Mouse (Mus musculus): ENCODE measurements around the gene Chrd. TPM values are rescaled to one million over a fixed set of nuclear protein-coding genes. Genes with fewer than 3 reads are reported as not detected.
A peak's percentile ranks its signal among the peaks of the same experiment; 100 is the strongest.

Gene Chrd
- total and polyA plus RNA-seq, 2 experiments from 2014 or later: 6.2 to 35.5 TPM

DNA sequence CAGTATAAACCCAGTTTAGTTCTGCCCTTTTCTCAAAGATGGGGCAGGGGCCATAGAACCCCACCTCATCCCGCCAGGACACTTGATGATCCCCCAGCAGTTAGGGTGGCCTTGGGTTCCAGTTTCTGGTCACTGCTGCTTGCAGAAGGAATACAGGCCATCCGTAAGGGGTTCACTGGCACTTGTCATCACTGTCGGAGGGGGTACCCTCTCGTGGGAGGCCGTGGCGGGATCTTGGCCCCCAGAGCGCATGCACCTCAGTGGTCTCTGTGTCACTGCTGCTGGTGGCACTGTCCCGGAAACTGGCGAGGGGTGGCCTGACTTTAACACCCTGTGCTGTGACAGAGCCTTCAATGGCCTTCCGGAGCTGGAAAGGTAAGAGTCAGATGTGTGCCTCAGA is 29.9 kb upstream of the Chrd start:
- 0 out of 2 replicates have a peak overlapping the region, but pooled peaks have one; percentile 64 for H3K27ac ChIP-seq
- 88% methylated on average over 10 of the region's 10 CpGs for WGBS
- H3K9ac ChIP-seq (replicated peaks; ENCODE audit: low read length): no peak overlapping the region
- no peaks in the 10 kb centered on the region for H3K27me3 ChIP-seq (ENCODE audit: insufficient read depth, low read length)
- H3K4me2 ChIP-seq (ENCODE audit: low read depth, low read length): no peak overlapping the region
- no peak for TF ChIP-seq CTCF (IDR thresholded peaks at IDR 0.05; ENCODE audit: low read depth)
- no peak for DNase-seq (ENCODE audit: low spot score)
- peaks cover 14% of the 10 kb centered on the region; the same call in 1 of the 2 replicates for H3K4me1 ChIP-seq (ENCODE audit: insufficient read depth, low read length)
- peaks cover 25% of the 10 kb centered on the region; the same call in 1 of the 2 replicates for H3K36me3 ChIP-seq (ENCODE audit: insufficient read depth, low read length)
- no peaks in the 10 kb centered on the region for H3K9me3 ChIP-seq (ENCODE audit: low read length)
- ATAC-seq: no peak
- no peak overlapping the region for H3K4me3 ChIP-seq (ENCODE audit: low read length)

- no peak for ATAC-seq
- Histone ChIP-seq H3K27ac (no peak overlapping the region), H3K9me3 (ENCODE audit: low read length) (no peaks in the 10 kb centered on the region), H3K27me3 (ENCODE audit: insufficient read depth, low read length) (no peaks in the 10 kb centered on the region), H3K4me2 (ENCODE audit: low read depth, low read length) (no peak overlapping the region), H3K9ac (replicated peaks; ENCODE audit: low read length) (no peak overlapping the region), H3K4me3 (ENCODE audit: low read length) (no peak overlapping the region), H3K36me3 (ENCODE audit: insufficient read depth, low read length) (peaks cover 25% of the 10 kb centered on the region; the same call in 1 of the 2 replicates), H3K4me1 (ENCODE audit: insufficient read depth, low read length) (peaks cover 14% of the 10 kb centered on the region; the same call in 1 of the 2 replicates)
- no peak for DNase-seq (ENCODE audit: low spot score)
- 94% methylated on average over 6 of the region's 6 CpGs for WGBS
- TF ChIP-seq CTCF (IDR thresholded peaks at IDR 0.05; ENCODE audit: low read depth): no peak
Measured at GRCm38 (mm10) chr16:20703699-20704400, 29.1 kb upstream of the Chrd start.

GRCm38 (mm10) chr16:20705786-20706185 is 27.1 kb upstream of the Chrd start:
- H3K9me3 ChIP-seq (ENCODE audit: low read length): no peaks in the 10 kb centered on the region
- ATAC-seq: no peak
- WGBS: 60% methylated on average over 3 of the region's 3 CpGs
- H3K4me3 ChIP-seq (ENCODE audit: low read length): no peak overlapping the region
- no peak overlapping the region for H3K27ac ChIP-seq
- no peak overlapping the region for H3K4me2 ChIP-seq (ENCODE audit: low read depth, low read length)
- DNase-seq (ENCODE audit: low spot score): no peak
- peaks cover 14% of the 10 kb centered on the region; the same call in 1 of the 2 replicates for H3K4me1 ChIP-seq (ENCODE audit: insufficient read depth, low read length)
- TF ChIP-seq CTCF (IDR thresholded peaks at IDR 0.05; ENCODE audit: low read depth): no peak
- no peaks in the 10 kb centered on the region for H3K27me3 ChIP-seq (ENCODE audit: insufficient read depth, low read length)
- H3K36me3 ChIP-seq (ENCODE audit: insufficient read depth, low read length): peaks cover 18% of the 10 kb centered on the region; the same call in 1 of the 2 replicates
- no peak overlapping the region for H3K9ac ChIP-seq (replicated peaks; ENCODE audit: low read length)

- peaks cover 12% of the 10 kb centered on the region; the same call in 1 of the 2 replicates for H3K4me1 ChIP-seq (ENCODE audit: insufficient read depth, low read length)
- H3K9me3 ChIP-seq (ENCODE audit: low read length): no peaks in the 10 kb centered on the region
- ATAC-seq (no peak), DNase-seq (ENCODE audit: low spot score) (no peak)
- no peak overlapping the region for H3K9ac ChIP-seq (replicated peaks; ENCODE audit: low read length)
- TF ChIP-seq CTCF (IDR thresholded peaks at IDR 0.05; ENCODE audit: low read depth): no peak
- H3K4me2 ChIP-seq (ENCODE audit: low read depth, low read length): no peak overlapping the region
- no peak overlapping the region for H3K27ac ChIP-seq
- H3K27me3 ChIP-seq (ENCODE audit: insufficient read depth, low read length): no peaks in the 10 kb centered on the region
- no peak overlapping the region for H3K4me3 ChIP-seq (ENCODE audit: low read length)
- H3K36me3 ChIP-seq (ENCODE audit: insufficient read depth, low read length): peaks cover 21% of the 10 kb centered on the region; the same call in 1 of the 2 replicates
- WGBS: 89% methylated on average over 2 of the region's 2 CpGs
Measured at GRCm38 (mm10) chr16:20706407-20707055, 26.4 kb upstream of the Chrd start.

DNA sequence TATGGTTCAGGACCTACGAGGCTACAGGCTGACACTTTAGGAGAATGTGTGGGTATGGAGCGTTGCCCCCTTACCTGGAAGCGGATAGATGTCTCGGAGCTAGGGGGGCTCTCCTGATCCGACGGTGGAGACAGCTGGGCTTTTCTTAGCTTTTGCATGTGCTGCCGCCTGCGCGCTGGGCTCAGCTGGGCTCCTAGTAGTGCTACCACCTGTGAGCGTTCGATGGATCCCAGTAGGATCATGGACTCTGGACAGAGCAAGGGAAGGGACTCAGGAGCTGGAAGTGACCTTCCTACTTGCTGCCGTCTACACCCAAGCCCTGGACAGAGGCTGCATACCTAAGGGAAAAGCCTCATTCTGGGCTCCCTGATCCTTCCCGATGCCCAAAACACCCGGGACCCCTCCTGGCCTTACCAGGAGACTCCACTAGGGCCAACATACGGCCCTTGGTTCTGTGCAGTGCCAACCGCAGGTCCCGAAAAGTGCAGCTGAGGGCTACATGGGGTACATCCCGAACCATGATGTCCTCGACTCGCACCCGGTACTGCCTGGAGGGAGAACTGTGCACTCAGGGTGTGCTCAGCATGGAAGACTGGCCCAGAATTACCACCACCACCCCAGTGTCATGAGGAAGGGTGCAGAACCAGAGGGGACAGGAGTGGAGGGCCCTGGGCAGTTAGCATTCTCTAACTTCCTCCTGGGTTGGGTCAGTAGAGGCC is 24.5 kb upstream of the Chrd start:
- Histone ChIP-seq H3K9me3 (ENCODE audit: low read length) (no peaks in the 10 kb centered on the region), H3K4me2 (ENCODE audit: low read depth, low read length) (no peak overlapping the region), H3K4me3 (ENCODE audit: low read length) (no peak overlapping the region), H3K36me3 (ENCODE audit: insufficient read depth, low read length) (peaks cover 27% of the 10 kb centered on the region; the same call in 1 of the 2 replicates), H3K27me3 (ENCODE audit: insufficient read depth, low read length) (no peaks in the 10 kb centered on the region), H3K9ac (replicated peaks; ENCODE audit: low read length) (no peak overlapping the region), H3K4me1 (ENCODE audit: insufficient read depth, low read length) (no peaks in the 10 kb centered on the region), H3K27ac (no peak overlapping the region)
- no peak for TF ChIP-seq CTCF (IDR thresholded peaks at IDR 0.05; ENCODE audit: low read depth)
- ATAC-seq (peak; percentile 11; the same call in 1 of the 2 replicates), DNase-seq (ENCODE audit: low spot score) (no peak)
- 93% methylated on average over 21 of the region's 21 CpGs for WGBS

GRCm38 (mm10) chr16:20708939-20709734 is 23.8 kb upstream of the Chrd start:
- Histone ChIP-seq H3K9ac (replicated peaks; ENCODE audit: low read length) (no peak overlapping the region), H3K4me1 (ENCODE audit: insufficient read depth, low read length) (0 out of 2 replicates have a peak, but pooled peaks cover 4% of the 10 kb centered on the region), H3K27ac (no peak overlapping the region), H3K4me2 (ENCODE audit: low read depth, low read length) (no peak overlapping the region), H3K27me3 (ENCODE audit: insufficient read depth, low read length) (no peaks in the 10 kb centered on the region), H3K36me3 (ENCODE audit: insufficient read depth, low read length) (peaks cover 22% of the 10 kb centered on the region; the same call in 1 of the 2 replicates), H3K4me3 (ENCODE audit: low read length) (no peak overlapping the region), H3K9me3 (ENCODE audit: low read length) (no peaks in the 10 kb centered on the region)
- 74% methylated on average over 19 of the region's 19 CpGs for WGBS
- peak; percentile 81 for TF ChIP-seq CTCF (IDR thresholded peaks at IDR 0.05; ENCODE audit: low read depth)
- DNase-seq (ENCODE audit: low spot score) (peak; percentile 68), ATAC-seq (peak; percentile 52)

All from hindbrain, postnatal 0 days (tissue).